Mouse (Mus musculus) heart, adult 2 months (tissue): ENCODE data around the gene Myh14.

Source experiments
- CTCF ChIP-seq: fragments of 200-600 bp; IDR thresholded peaks from 2 replicates; pipeline ENCODE4 v1.8.1; 2022; ENCODE audit warnings: antibody characterized with exemption, mild to moderate bottlenecking, moderate library complexity
- POLR2A ChIP-seq: fragments of 200-500 bp; IDR thresholded peaks from 2 replicates; pipeline ENCODE4 v1.6.1; 2011; ENCODE audit warnings: mild to moderate bottlenecking, low read depth, low read length, control low read depth; ENCODE audit not compliant: insufficient read depth

- TF ChIP-seq CTCF (no peak), POLR2A (no peak)
Observed at GRCm38 (mm10) chr7:44589149-44589548, 81.5 kb downstream of the Myh14 start.
